Mouse (Mus musculus): ENCODE results near the gene Pde3a. TPM values are rescaled to one million over a fixed set of nuclear protein-coding genes. Genes with fewer than 3 reads are reported as not detected.
A peak's percentile ranks its signal among the peaks of the same experiment; 100 is the strongest.

Gene Pde3a
- polyA plus RNA-seq, 1 experiment from 2014 or later: 4.8 TPM

GRCm38 (mm10) chr6:141252520-141252919 is 3.5 kb downstream of the Pde3a start:
- 75% methylated on average over 7 of the region's 7 CpGs for WGBS
- Histone ChIP-seq H3K4me3 (ENCODE audit: low read depth, low read length) (peak overlapping the region; percentile 10; the same call in 1 of the 2 replicates), H3K4me2 (ENCODE audit: low read depth, low read length) (peak overlapping the region; percentile 87), H3K9ac (ENCODE audit: low read depth, low read length) (no peak overlapping the region), H3K4me1 (ENCODE audit: control insufficient read depth, insufficient read depth, low read length) (peaks cover 15% of the 10 kb centered on the region), H3K9me3 (ENCODE audit: control insufficient read depth, low read length) (no peaks in the 10 kb centered on the region), H3K36me3 (ENCODE audit: control insufficient read depth, insufficient read depth, low read length) (no peaks in the 10 kb centered on the region), H3K27me3 (replicated peaks; ENCODE audit: control insufficient read depth, insufficient read depth, low read length) (peaks cover 7% of the 10 kb centered on the region; the same call in 1 of the 2 replicates), H3K27ac (replicated peaks; ENCODE audit: low read depth, low read length) (no peak overlapping the region)
- ATAC-seq (ENCODE audit: low read depth) (no peak), DNase-seq (ENCODE audit: low spot score) (no peak)

- ATAC-seq (ENCODE audit: low read depth) (no peak), DNase-seq (ENCODE audit: low spot score) (no peak)
- Histone ChIP-seq H3K4me3 (ENCODE audit: low read depth, low read length) (no peak overlapping the region), H3K9ac (ENCODE audit: low read depth, low read length) (no peak overlapping the region), H3K4me1 (ENCODE audit: control insufficient read depth, insufficient read depth, low read length) (peaks cover 16% of the 10 kb centered on the region), H3K27ac (replicated peaks; ENCODE audit: low read depth, low read length) (0 out of 2 replicates have a peak overlapping the region, but pooled peaks have one; percentile 18), H3K4me2 (ENCODE audit: low read depth, low read length) (peak overlapping the region; percentile 29), H3K36me3 (ENCODE audit: control insufficient read depth, insufficient read depth, low read length) (no peaks in the 10 kb centered on the region), H3K9me3 (ENCODE audit: control insufficient read depth, low read length) (no peaks in the 10 kb centered on the region), H3K27me3 (replicated peaks; ENCODE audit: control insufficient read depth, insufficient read depth, low read length) (peaks cover 3% of the 10 kb centered on the region; the same call in 1 of the 2 replicates)
- WGBS: 32% methylated on average over 4 of the region's 4 CpGs
Measured at GRCm38 (mm10) chr6:141254956-141255355, 5.9 kb downstream of the Pde3a start.

GRCm38 (mm10) chr6:141256896-141257295 is 7.8 kb downstream of the Pde3a start:
- Histone ChIP-seq H3K4me2 (ENCODE audit: low read depth, low read length) (no peak overlapping the region), H3K27ac (replicated peaks; ENCODE audit: low read depth, low read length) (no peak overlapping the region)

GRCm38 (mm10) chr6:141257434-141258202 is 8.5 kb downstream of the Pde3a start:
- Histone ChIP-seq H3K9me3 (ENCODE audit: control insufficient read depth, low read length) (no peaks in the 10 kb centered on the region), H3K4me1 (ENCODE audit: control insufficient read depth, insufficient read depth, low read length) (peaks cover 16% of the 10 kb centered on the region), H3K4me3 (ENCODE audit: low read depth, low read length) (no peak overlapping the region), H3K4me2 (ENCODE audit: low read depth, low read length) (no peak overlapping the region), H3K36me3 (ENCODE audit: control insufficient read depth, insufficient read depth, low read length) (no peaks in the 10 kb centered on the region), H3K27ac (replicated peaks; ENCODE audit: low read depth, low read length) (no peak overlapping the region), H3K27me3 (replicated peaks; ENCODE audit: control insufficient read depth, insufficient read depth, low read length) (no peaks in the 10 kb centered on the region), H3K9ac (ENCODE audit: low read depth, low read length) (no peak overlapping the region)
- no peak for DNase-seq (ENCODE audit: low spot score)
- ATAC-seq (ENCODE audit: low read depth): no peak
- WGBS: 78% methylated on average over 6 of the region's 6 CpGs

More at GRCm38 (mm10) chr6:141256896-141257295, 7.8 kb downstream of the Pde3a start:
- Histone ChIP-seq H3K9me3 (ENCODE audit: control insufficient read depth, low read length) (no peaks in the 10 kb centered on the region), H3K36me3 (ENCODE audit: control insufficient read depth, insufficient read depth, low read length) (no peaks in the 10 kb centered on the region), H3K4me1 (ENCODE audit: control insufficient read depth, insufficient read depth, low read length) (peaks cover 16% of the 10 kb centered on the region), H3K4me3 (ENCODE audit: low read depth, low read length) (no peak overlapping the region), H3K27me3 (replicated peaks; ENCODE audit: control insufficient read depth, insufficient read depth, low read length) (no peaks in the 10 kb centered on the region), H3K9ac (ENCODE audit: low read depth, low read length) (no peak overlapping the region)
- no peak for ATAC-seq (ENCODE audit: low read depth)
- 46% methylated on average over 8 of the region's 8 CpGs for WGBS
- DNase-seq (ENCODE audit: low spot score): no peak

GRCm38 (mm10) chr6:141265257-141265656 is 16.2 kb downstream of the Pde3a start:
- ATAC-seq (ENCODE audit: low read depth) (no peak), DNase-seq (ENCODE audit: low spot score) (no peak)
- Histone ChIP-seq H3K9me3 (ENCODE audit: control insufficient read depth, low read length) (no peaks in the 10 kb centered on the region), H3K4me2 (ENCODE audit: low read depth, low read length) (no peak overlapping the region), H3K27ac (replicated peaks; ENCODE audit: low read depth, low read length) (no peak overlapping the region), H3K4me1 (ENCODE audit: control insufficient read depth, insufficient read depth, low read length) (no peaks in the 10 kb centered on the region; the same call in 1 of the 2 replicates), H3K4me3 (ENCODE audit: low read depth, low read length) (no peak overlapping the region), H3K9ac (ENCODE audit: low read depth, low read length) (no peak overlapping the region), H3K27me3 (replicated peaks; ENCODE audit: control insufficient read depth, insufficient read depth, low read length) (no peaks in the 10 kb centered on the region), H3K36me3 (ENCODE audit: control insufficient read depth, insufficient read depth, low read length) (no peaks in the 10 kb centered on the region)
- WGBS: 89% methylated on average over 4 of the region's 4 CpGs

- H3K4me1 ChIP-seq (ENCODE audit: control insufficient read depth, insufficient read depth, low read length): no peaks in the 10 kb centered on the region; the same call in 1 of the 2 replicates
- WGBS: 81% methylated on average over 11 of the region's 11 CpGs
- no peaks in the 10 kb centered on the region for H3K9me3 ChIP-seq (ENCODE audit: control insufficient read depth, low read length)
- H3K4me2 ChIP-seq (ENCODE audit: low read depth, low read length): no peak overlapping the region
- no peak overlapping the region for H3K27ac ChIP-seq (replicated peaks; ENCODE audit: low read depth, low read length)
- ATAC-seq (ENCODE audit: low read depth) (no peak), DNase-seq (ENCODE audit: low spot score) (no peak)
- H3K36me3 ChIP-seq (ENCODE audit: control insufficient read depth, insufficient read depth, low read length): no peaks in the 10 kb centered on the region
- no peaks in the 10 kb centered on the region for H3K27me3 ChIP-seq (replicated peaks; ENCODE audit: control insufficient read depth, insufficient read depth, low read length)
- no peak overlapping the region for H3K9ac ChIP-seq (ENCODE audit: low read depth, low read length)
- no peak overlapping the region for H3K4me3 ChIP-seq (ENCODE audit: low read depth, low read length)
Measured at GRCm38 (mm10) chr6:141267888-141268570, 19.0 kb downstream of the Pde3a start.

- Histone ChIP-seq H3K9me3 (ENCODE audit: control insufficient read depth, low read length) (no peaks in the 10 kb centered on the region), H3K4me2 (ENCODE audit: low read depth, low read length) (no peak overlapping the region), H3K9ac (ENCODE audit: low read depth, low read length) (no peak overlapping the region), H3K27me3 (replicated peaks; ENCODE audit: control insufficient read depth, insufficient read depth, low read length) (no peaks in the 10 kb centered on the region), H3K27ac (replicated peaks; ENCODE audit: low read depth, low read length) (no peak overlapping the region), H3K4me1 (ENCODE audit: control insufficient read depth, insufficient read depth, low read length) (no peaks in the 10 kb centered on the region; the same call in 1 of the 2 replicates), H3K4me3 (ENCODE audit: low read depth, low read length) (no peak overlapping the region), H3K36me3 (ENCODE audit: control insufficient read depth, insufficient read depth, low read length) (no peaks in the 10 kb centered on the region)
- DNase-seq (ENCODE audit: low spot score): no peak
- ATAC-seq (ENCODE audit: low read depth): no peak
- 93% methylated on average over 5 of the region's 5 CpGs for WGBS
Measured at GRCm38 (mm10) chr6:141268871-141269270, 19.8 kb downstream of the Pde3a start.

GRCm38 (mm10) chr6:141271133-141271532 is 22.1 kb downstream of the Pde3a start:
- H3K27ac ChIP-seq (replicated peaks; ENCODE audit: low read depth, low read length): no peak overlapping the region
- DNase-seq (ENCODE audit: low spot score) (no peak), ATAC-seq (ENCODE audit: low read depth) (no peak)
- no peaks in the 10 kb centered on the region; the same call in 1 of the 2 replicates for H3K4me1 ChIP-seq (ENCODE audit: control insufficient read depth, insufficient read depth, low read length)
- H3K27me3 ChIP-seq (replicated peaks; ENCODE audit: control insufficient read depth, insufficient read depth, low read length): no peaks in the 10 kb centered on the region
- no peak overlapping the region for H3K4me2 ChIP-seq (ENCODE audit: low read depth, low read length)
- no peak overlapping the region for H3K9ac ChIP-seq (ENCODE audit: low read depth, low read length)
- H3K4me3 ChIP-seq (ENCODE audit: low read depth, low read length): no peak overlapping the region
- WGBS: 86% methylated on average over 5 of the region's 5 CpGs
- H3K36me3 ChIP-seq (ENCODE audit: control insufficient read depth, insufficient read depth, low read length): no peaks in the 10 kb centered on the region
- no peaks in the 10 kb centered on the region for H3K9me3 ChIP-seq (ENCODE audit: control insufficient read depth, low read length)
